Mouse (Mus musculus) heart, adult 2 months (tissue): ENCODE results near the gene 1810043G02Rik.

Experiments used
- CTCF ChIP-seq: fragments of 200-600 bp; IDR thresholded peaks from 2 replicates; pipeline ENCODE4 v1.8.1; 2022; ENCODE audit warnings: antibody characterized with exemption, mild to moderate bottlenecking, moderate library complexity
- EP300 ChIP-seq: fragments of 200-500 bp; IDR thresholded peaks from 2 replicates; pipeline ENCODE4 v1.6.1; 2011; ENCODE audit warnings: low read depth, low read length, control low read depth; ENCODE audit not compliant: insufficient read depth
- POLR2A ChIP-seq: fragments of 200-500 bp; IDR thresholded peaks from 2 replicates; pipeline ENCODE4 v1.6.1; 2011; ENCODE audit warnings: mild to moderate bottlenecking, low read depth, low read length, control low read depth; ENCODE audit not compliant: insufficient read depth

- TF ChIP-seq CTCF = no peak
- TF ChIP-seq EP300 = no peak
- TF ChIP-seq POLR2A = no peak
Observed at GRCm38 (mm10) chr10:78002316-78002715, 24.0 kb downstream of the 1810043G02Rik start.
